Mouse (Mus musculus) midbrain, embryonic 16.5 days (tissue): Measurements from ENCODE around the gene Reep6. TPM values are rescaled to one million over a fixed set of nuclear protein-coding genes. Genes with fewer than 3 reads are reported as not detected.
A peak's percentile ranks its signal among the peaks of the same experiment; 100 is the strongest.

Experiments used
- ATAC-seq: fragments of 200-750 bp; cut with Nextera tagmentation; 2 replicates; pipeline ENCODE4 v1.8.0; 2017; ENCODE audit warnings: moderate TSS enrichment
- H3K27ac ChIP-seq: fragments of 300-500 bp; sonication (generic); 2 replicates; pipeline ENCODE4 v1.5.1; 2014; ENCODE audit warnings: mild to moderate bottlenecking, low read length, mixed read lengths
- H3K27me3 ChIP-seq: fragments of 300-500 bp; sonication (generic); 2 replicates; pipeline ENCODE4 v1.6.1; 2014; ENCODE audit warnings: low read depth, low read length, mixed read lengths; ENCODE audit not compliant: control insufficient read depth, insufficient read depth
- H3K36me3 ChIP-seq: fragments of 300-500 bp; sonication (generic); 2 replicates; pipeline ENCODE4 v1.6.1; 2014; ENCODE audit warnings: mild to moderate bottlenecking, low read length, moderate library complexity, mixed read lengths; ENCODE audit not compliant: control insufficient read depth, insufficient read depth
- H3K4me1 ChIP-seq: fragments of 300-500 bp; sonication (generic); 2 replicates; pipeline ENCODE4 v1.6.1; 2014; ENCODE audit warnings: mild to moderate bottlenecking, low read length, mixed read lengths; ENCODE audit not compliant: control insufficient read depth, insufficient read depth
- H3K4me2 ChIP-seq: fragments of 300-500 bp; sonication (generic); 2 replicates; pipeline ENCODE4 v1.6.1; 2014; ENCODE audit warnings: mild to moderate bottlenecking, low read length, mixed read lengths
- H3K4me3 ChIP-seq: fragments of 300-500 bp; sonication (generic); 2 replicates; pipeline ENCODE4 v1.5.1; 2014; ENCODE audit warnings: low read depth, mild to moderate bottlenecking, low read length, moderate library complexity, mixed read lengths
- H3K9ac ChIP-seq: fragments of 300-500 bp; sonication (generic); 2 replicates; pipeline ENCODE4 v1.6.1; 2014; ENCODE audit warnings: low read depth, low read length, mixed read lengths
- H3K9me3 ChIP-seq: fragments of 300-500 bp; sonication (generic); replicated peaks from 2 replicates; pipeline ENCODE4 v1.6.1; 2014; ENCODE audit warnings: mild to moderate bottlenecking, low read length, mixed read lengths; ENCODE audit not compliant: control insufficient read depth, poor library complexity, severe bottlenecking
- WGBS: fragments of 180-500 bp; shearing (Covaris S2); extraction: QIAGEN DNeasy Blood & Tissue Kit; methylation state at CpG from one replicate; pipeline ENCODE4 v1.1.7; 2014; 5-methylcytosine and 5-hydroxymethylcytosine counted together
- microRNA-seq: library from miRNA; unstranded; fragments of <30 nt; microRNA quantifications from one replicate; pipeline ENCODE4, GENCODE M21; 2017
- polyA plus RNA-seq: library from polyadenylated mRNA; unstranded; fragments of >200 nt; fragmentation: Nextera tagmentation; extraction: Ambion mirVana; gene quantifications from 2 replicates; pipeline ENCODE4 v1.2.1, GENCODE M21; 2015

The Reep6 gene
- polyA plus RNA-seq, 1 experiment from 2014 or later, result 8.6 TPM

- no peaks in the 10 kb centered on the region for H3K27me3 ChIP-seq
- WGBS, result 51% methylated on average over 4 of the region's 4 CpGs
- no peak overlapping the region for H3K27ac ChIP-seq
- H3K9me3 ChIP-seq, result no peaks in the 10 kb centered on the region
- ATAC-seq, result no peak
- H3K4me1 ChIP-seq, result peaks cover 35% of the 10 kb centered on the region
- H3K4me3 ChIP-seq, result peak overlapping the region; percentile 97
- H3K4me2 ChIP-seq, result peak overlapping the region; percentile 95
- H3K36me3 ChIP-seq, result peaks cover 40% of the 10 kb centered on the region
- H3K9ac ChIP-seq, result peak overlapping the region; percentile 100
These were observed 53.7 kb downstream of the Reep6 start for GRCm38 (mm10) chr10:80383431-80383830.

- Histone ChIP-seq H3K9ac (peak overlapping the region; percentile 100), H3K4me3 (peak overlapping the region; percentile 97), H3K27ac (peak overlapping the region; percentile 98), H3K4me1 (peaks cover 35% of the 10 kb centered on the region), H3K27me3 (no peaks in the 10 kb centered on the region), H3K36me3 (peaks cover 40% of the 10 kb centered on the region), H3K4me2 (peak overlapping the region; percentile 95), H3K9me3 (no peaks in the 10 kb centered on the region)
- ATAC-seq, result no peak
- 78% methylated on average over 4 of the region's 4 CpGs for whole genome bisulfite sequencing
These were observed 54.4 kb downstream of the Reep6 start for GRCm38 (mm10) chr10:80384115-80384639.

- Histone ChIP-seq H3K4me1 (peaks cover 35% of the 10 kb centered on the region), H3K36me3 (peaks cover 36% of the 10 kb centered on the region), H3K27ac (peak overlapping the region; percentile 98), H3K9ac (peak overlapping the region; percentile 100), H3K27me3 (no peaks in the 10 kb centered on the region), H3K4me3 (peak overlapping the region; percentile 97), H3K9me3 (no peaks in the 10 kb centered on the region), H3K4me2 (peak overlapping the region; percentile 95)
- WGBS, result 41% methylated on average over 7 of the region's 7 CpGs
- no peak for ATAC-seq
These were observed 55.0 kb downstream of the Reep6 start for GRCm38 (mm10) chr10:80384709-80385108.

GRCm38 (mm10) chr10:80385310-80385709 is 55.6 kb downstream of the Reep6 start:
- ATAC-seq, result peak; percentile 4; the same call in 1 of the 2 replicates

More at GRCm38 (mm10) chr10:80385310-80385709, 55.6 kb downstream of the Reep6 start:
- Histone ChIP-seq H3K4me1 (peaks cover 35% of the 10 kb centered on the region), H3K27ac (peak overlapping the region; percentile 98), H3K9ac (peak overlapping the region; percentile 100), H3K4me2 (peak overlapping the region; percentile 95), H3K9me3 (no peaks in the 10 kb centered on the region), H3K36me3 (peaks cover 32% of the 10 kb centered on the region), H3K4me3 (peak overlapping the region; percentile 97), H3K27me3 (no peaks in the 10 kb centered on the region)
- 3% methylated on average over 7 of the region's 7 CpGs for WGBS

Small RNA genes within 50 kb of the gene (microRNA-seq; reads per million reads assigned to microRNA genes)
- not detected for gene Gm22721

Other genes with a start within 250 kb of the Reep6 start
- 11.6 and 12.5 TPM in 2 replicates for gene Sbno2, start 224.4 kb upstream of the Reep6 start, polyA plus RNA-seq
- gene Stk11, start 214.2 kb upstream of the Reep6 start, polyA plus RNA-seq, result 14.2 and 15.4 TPM in 2 replicates
- 433 and 454 TPM in 2 replicates for gene Atp5d, start 191.3 kb upstream of the Reep6 start, polyA plus RNA-seq
- 70.3 and 81.6 TPM in 2 replicates for gene Cbarp, start 189.1 kb upstream of the Reep6 start, polyA plus RNA-seq
- gene Midn, start 181.7 kb upstream of the Reep6 start, polyA plus RNA-seq, result 15.5 and 21.1 TPM in 2 replicates
- 380 and 398 TPM in 2 replicates for gene Cirbp, start 164.0 kb upstream of the Reep6 start, polyA plus RNA-seq
- gene 1600002K03Rik, start 157.0 kb upstream of the Reep6 start, polyA plus RNA-seq, result 11.0 and 11.4 TPM in 2 replicates
- gene Efna2, start 150.5 kb upstream of the Reep6 start, polyA plus RNA-seq, result 37.3 and 43.3 TPM in 2 replicates
- 47.8 and 51.1 TPM in 2 replicates for gene Mum1, start 103.5 kb upstream of the Reep6 start, polyA plus RNA-seq
- 263 and 302 TPM in 2 replicates for gene Ndufs7, start 80.8 kb upstream of the Reep6 start, polyA plus RNA-seq
- gene Gamt, start 68.9 kb upstream of the Reep6 start, polyA plus RNA-seq, result 15.8 and 19.5 TPM in 2 replicates
- gene Dazap1, start 68.5 kb upstream of the Reep6 start, polyA plus RNA-seq, result 43.7 and 51.9 TPM in 2 replicates
- 465 and 476 TPM in 2 replicates for gene Rps15, start 37.5 kb upstream of the Reep6 start, polyA plus RNA-seq
- gene Apc2, start 34.0 kb upstream of the Reep6 start, polyA plus RNA-seq, result 172 and 205 TPM in 2 replicates
- 21.9 and 26.7 TPM in 2 replicates for gene 2310011J03Rik, start 9.4 kb upstream of the Reep6 start, polyA plus RNA-seq
- gene Pcsk4, start 455 bp upstream of the Reep6 start, polyA plus RNA-seq, result 5.6 and 6.5 TPM in 2 replicates
- 0.38 and 0.40 TPM in 2 replicates for gene Adamtsl5, start 18.5 kb downstream of the Reep6 start, polyA plus RNA-seq
- gene Plk5, start 26.5 kb downstream of the Reep6 start, polyA plus RNA-seq, result 9.6 and 11.0 TPM in 2 replicates
- gene Mex3d, start 57.7 kb downstream of the Reep6 start, polyA plus RNA-seq, result 13.6 and 15.0 TPM in 2 replicates
- gene Mbd3, start 69.6 kb downstream of the Reep6 start, polyA plus RNA-seq, result 174 and 188 TPM in 2 replicates
- gene Uqcr11, start 76.9 kb downstream of the Reep6 start, polyA plus RNA-seq, result 455 and 532 TPM in 2 replicates
- 30.2 and 35.2 TPM in 2 replicates for gene Tcf3, start 103.7 kb downstream of the Reep6 start, polyA plus RNA-seq
- 1.2 and 1.6 TPM in 2 replicates for gene Onecut3, start 164.9 kb downstream of the Reep6 start, polyA plus RNA-seq
- 1.1 and 1.4 TPM in 2 replicates for gene Atp8b3, start 209.2 kb downstream of the Reep6 start, polyA plus RNA-seq
- 26.9 and 27.6 TPM in 2 replicates for gene Rexo1, start 231.6 kb downstream of the Reep6 start, polyA plus RNA-seq
- gene Klf16, start 247.4 kb downstream of the Reep6 start, polyA plus RNA-seq, result 4.9 and 5.5 TPM in 2 replicates